Mouse (Mus musculus) bone marrow, adult 2 months (tissue): ENCODE measurements around the gene Mrpl58. TPM values are rescaled to one million over a fixed set of nuclear protein-coding genes. Genes with fewer than 3 reads are reported as not detected.

Experiments
- H3K27ac ChIP-seq: fragments of 200-500 bp; 2 replicates; pipeline ENCODE4 v1.5.1; 2012; ENCODE audit warnings: low read depth, mild to moderate bottlenecking, control low read depth, inconsistent platforms, low read length; ENCODE audit not compliant: control insufficient read depth, poor library complexity, insufficient read depth
- H3K4me1 ChIP-seq: fragments of 200-500 bp; 2 replicates; pipeline ENCODE4 v1.6.1; 2011; ENCODE audit warnings: low read length; ENCODE audit not compliant: control insufficient read depth, insufficient read depth
- H3K4me3 ChIP-seq: fragments of 200-500 bp; replicated peaks from 2 replicates; pipeline ENCODE3; 2011; ENCODE audit warnings: mild to moderate bottlenecking, low read depth, low read length, control low read depth; ENCODE audit not compliant: control insufficient read depth
- CTCF ChIP-seq: fragments of 200-500 bp; IDR thresholded peaks from 2 replicates; pipeline ENCODE4 v1.5.1; 2011; ENCODE audit warnings: low read length, control low read depth; ENCODE audit not compliant: control insufficient read depth, insufficient read depth
- POLR2A ChIP-seq: fragments of 200-500 bp; IDR thresholded peaks from 2 replicates; pipeline ENCODE4 v1.6.1; 2011; ENCODE audit warnings: low read depth, mild to moderate bottlenecking, control low read depth, low read length, borderline replicate concordance; ENCODE audit not compliant: control insufficient read depth
- WGBS: fragments of 180-500 bp; shearing (Covaris S2); methylation state at CpG from one replicate; pipeline ENCODE4 v1.1.7; 2018; 5-methylcytosine and 5-hydroxymethylcytosine counted together
- polyA plus RNA-seq: library from polyadenylated mRNA; stranded (reverse); fragments of >200 nt; gene quantifications from 2 replicates; pipeline ENCODE4 v1.2.4, GENCODE M21; 2011; ENCODE audit warnings: low replicate concordance; ENCODE audit not compliant: missing spikeins, insufficient read depth, insufficient read length

Gene Mrpl58
- polyA plus RNA-seq, 1 experiment, result 51.9 TPM

DNA sequence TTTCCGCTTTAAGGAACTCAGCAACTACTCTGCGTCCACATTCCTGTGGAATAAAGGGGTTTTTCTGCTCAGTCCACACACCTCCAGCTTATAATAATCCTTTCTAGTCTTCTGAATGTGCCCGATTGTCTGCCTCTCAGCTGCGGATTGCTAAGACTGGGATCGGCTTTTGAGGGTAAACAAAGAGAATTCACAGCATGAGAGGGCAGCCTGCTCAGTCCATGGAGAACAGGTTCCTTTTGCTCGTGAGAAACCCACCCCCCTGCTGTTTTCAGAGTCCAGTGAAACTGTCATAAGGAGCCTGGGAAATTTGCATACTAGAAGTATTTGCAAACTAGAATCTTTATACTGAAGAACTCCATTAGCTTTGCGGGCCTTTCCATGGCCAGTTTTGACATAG is 6.0 kb downstream of the Mrpl58 start:
- no peak overlapping the region for H3K4me3 ChIP-seq
- H3K4me1 ChIP-seq, result peaks cover 6% of the 10 kb centered on the region
- H3K27ac ChIP-seq, result no peak overlapping the region
- no peak for TF ChIP-seq CTCF
- TF ChIP-seq POLR2A, result no peak
- 86% methylated on average over 7 of the region's 7 CpGs for WGBS

DNA sequence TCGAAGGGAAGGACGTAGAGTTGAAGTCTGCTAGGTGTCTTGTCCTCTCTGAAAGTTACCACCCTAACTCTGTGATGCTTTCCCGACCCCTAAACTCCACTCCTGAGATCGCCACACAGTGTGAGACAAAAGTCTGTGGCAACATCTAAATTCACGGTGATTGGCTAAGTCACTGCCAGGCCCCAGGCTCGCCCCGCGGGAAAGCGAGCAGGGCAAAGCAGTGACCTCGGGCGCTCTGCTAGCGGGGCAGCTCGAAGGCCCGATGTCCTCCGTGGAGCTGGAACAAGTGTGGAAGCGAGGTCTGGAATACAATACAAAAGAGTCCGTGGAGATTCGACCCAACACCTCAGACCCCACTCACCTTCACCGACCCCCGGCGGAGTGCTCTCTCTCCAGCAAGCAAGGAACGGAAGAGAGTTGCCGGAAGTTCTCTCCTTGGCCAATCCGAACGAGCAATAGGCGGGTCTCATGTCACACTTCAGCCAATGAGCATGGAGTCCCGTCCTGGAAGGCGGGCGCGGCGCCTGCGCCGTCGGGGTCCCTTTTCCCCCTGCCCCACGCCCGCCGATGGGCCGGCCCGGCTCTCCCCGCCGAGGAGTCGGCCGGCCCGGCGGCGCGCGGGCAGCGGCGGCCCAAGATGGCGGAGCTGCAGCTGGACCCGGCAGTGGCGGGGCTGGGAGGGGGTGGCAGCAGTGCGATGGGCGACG is 16.1 kb downstream of the Mrpl58 start, which contains the start of the genes Atp5h and Kctd2:
Gene Atp5h, minus strand, starts transcription at position 432 of the 707 bp plus-strand sequence.
Gene Kctd2, plus strand, starts transcription at position 598 of the 707 bp plus-strand sequence.
- peaks cover 1% of the 10 kb centered on the region; the same call in 1 of the 2 replicates for H3K4me1 ChIP-seq
- WGBS, result under 1% methylated on average over 56 of the region's 56 CpGs
- TF ChIP-seq CTCF (no peak), POLR2A (peak; percentile 65; the same call in 1 of the 2 replicates)

DNA sequence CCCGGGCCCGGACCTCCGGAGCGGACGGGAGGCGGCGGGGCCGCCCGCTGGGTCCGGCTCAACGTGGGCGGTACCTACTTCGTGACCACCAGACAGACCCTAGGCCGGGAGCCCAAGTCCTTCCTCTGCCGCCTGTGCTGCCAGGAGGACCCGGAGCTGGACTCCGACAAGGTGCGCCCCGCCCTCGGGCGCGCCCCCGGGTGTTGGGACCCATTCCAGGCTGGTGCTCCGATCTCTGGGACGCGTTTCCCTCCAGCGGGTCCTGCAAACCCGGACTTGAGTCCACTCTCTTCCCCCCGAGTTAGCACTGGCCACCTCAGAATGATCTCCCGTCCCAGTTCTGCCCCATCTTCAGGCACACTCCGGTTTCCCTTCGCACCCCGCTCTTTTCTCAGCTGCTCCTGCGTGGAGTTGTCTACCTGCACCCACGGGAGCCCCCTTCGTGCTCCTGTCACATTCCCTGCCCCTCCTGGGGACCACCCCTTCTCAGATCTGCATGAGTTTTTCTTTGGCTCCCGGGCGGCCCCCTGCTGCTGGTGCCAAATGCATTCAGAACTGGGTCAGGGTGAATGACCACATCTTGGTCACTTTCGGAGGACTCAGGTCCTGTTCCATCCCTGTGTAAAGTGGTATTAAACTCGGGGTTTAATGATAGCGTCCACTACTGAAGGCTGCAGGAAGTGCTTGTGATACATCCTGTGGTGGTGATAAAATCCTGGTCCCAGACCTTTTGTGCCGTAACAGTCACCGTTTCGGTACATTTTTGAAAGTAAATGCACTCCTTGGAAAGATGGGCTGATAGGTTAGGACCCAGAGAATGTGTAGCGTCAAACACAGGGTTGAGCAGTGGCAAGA is 17.0 kb downstream of the Mrpl58 start:
- Histone ChIP-seq H3K4me3 (peak overlapping the region; percentile 68), H3K4me1 (peaks cover 1% of the 10 kb centered on the region; the same call in 1 of the 2 replicates), H3K27ac (peak overlapping the region; percentile 25; the same call in 1 of the 2 replicates)
- TF ChIP-seq POLR2A (no peak), CTCF (no peak)
- WGBS, result under 1% methylated on average over 45 of the region's 45 CpGs

More for the DNA sequence above, 16.1 kb downstream of the Mrpl58 start, which contains the start of the genes Atp5h and Kctd2:
- Histone ChIP-seq H3K27ac (peak within 1 kb of the TSS; percentile 25), H3K4me3 (peak within 1 kb of the TSS; percentile 78)

DNA sequence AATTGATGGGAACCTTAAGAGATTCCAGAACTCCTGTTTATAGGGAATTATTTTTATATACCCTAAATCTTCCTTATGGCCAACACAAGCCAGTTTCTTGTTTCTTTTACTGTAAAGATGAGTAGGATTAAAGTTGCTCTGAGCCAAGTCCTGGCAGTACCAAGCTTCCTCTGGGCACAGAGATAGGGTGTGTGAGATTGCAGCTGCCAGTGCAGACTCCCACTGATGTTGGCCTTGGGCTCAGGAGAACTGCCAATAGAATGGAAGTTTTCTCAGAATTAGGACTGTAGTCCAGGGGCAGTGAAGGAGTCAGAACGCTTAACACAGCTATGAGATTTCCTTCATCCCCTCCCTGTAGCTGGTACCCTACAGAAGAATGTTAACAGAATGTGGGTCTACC is 17.8 kb downstream of the Mrpl58 start:
- WGBS, result 71% methylated on average over 1 of the region's 1 CpGs
- TF ChIP-seq POLR2A (no peak), CTCF (no peak)
- Histone ChIP-seq H3K4me3 (no peak overlapping the region), H3K4me1 (peaks cover 1% of the 10 kb centered on the region; the same call in 1 of the 2 replicates), H3K27ac (no peak overlapping the region)

DNA sequence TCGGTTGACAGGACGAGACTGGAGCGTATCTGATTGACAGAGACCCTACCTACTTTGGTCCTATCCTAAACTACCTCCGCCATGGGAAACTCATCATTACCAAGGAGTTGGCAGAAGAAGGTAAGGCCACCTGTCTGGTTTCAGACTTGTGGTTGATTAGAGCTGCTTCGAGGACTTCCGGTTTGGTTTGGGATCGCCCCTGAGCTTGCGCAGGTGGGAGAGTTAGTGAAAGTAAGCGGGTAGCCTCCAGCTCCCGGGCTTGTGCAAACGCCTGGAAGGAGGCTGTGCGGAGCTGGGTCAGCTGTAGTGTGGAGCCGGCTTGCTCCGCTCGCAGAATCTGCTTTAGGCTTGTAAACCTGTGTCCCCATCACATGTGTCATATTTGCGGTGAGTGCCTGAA is 18.4 kb downstream of the Mrpl58 start:
- H3K4me1 ChIP-seq, result peaks cover 1% of the 10 kb centered on the region; the same call in 1 of the 2 replicates

DNA sequence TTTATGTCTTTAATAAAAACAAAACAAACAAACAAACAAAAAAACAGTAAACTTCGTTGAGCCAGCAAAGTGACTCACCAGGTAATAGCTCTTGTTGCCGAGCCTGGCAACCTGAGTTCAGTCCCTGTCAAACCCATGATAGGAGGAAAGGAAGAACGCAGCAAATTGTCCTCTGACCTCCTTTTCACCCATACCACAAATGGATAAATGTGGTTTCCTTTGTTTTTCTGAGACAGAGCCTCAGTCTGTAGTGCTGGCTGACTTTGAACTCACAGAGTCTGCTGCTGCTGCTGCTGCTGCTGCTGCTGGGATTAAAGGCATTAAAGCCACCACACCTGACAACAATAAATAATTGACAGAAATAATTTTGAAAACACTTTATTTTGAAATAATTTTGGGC is 19.5 kb downstream of the Mrpl58 start:
- 69% methylated on average over 3 of the region's 3 CpGs for WGBS
- H3K27ac ChIP-seq, result no peak overlapping the region
- TF ChIP-seq POLR2A (no peak), CTCF (no peak)

More for the DNA sequence above, 18.4 kb downstream of the Mrpl58 start:
- no peak overlapping the region for H3K27ac ChIP-seq
- 91% methylated on average over 16 of the region's 16 CpGs for WGBS
- TF ChIP-seq CTCF (no peak), POLR2A (no peak)
- H3K4me3 ChIP-seq, result no peak overlapping the region

DNA sequence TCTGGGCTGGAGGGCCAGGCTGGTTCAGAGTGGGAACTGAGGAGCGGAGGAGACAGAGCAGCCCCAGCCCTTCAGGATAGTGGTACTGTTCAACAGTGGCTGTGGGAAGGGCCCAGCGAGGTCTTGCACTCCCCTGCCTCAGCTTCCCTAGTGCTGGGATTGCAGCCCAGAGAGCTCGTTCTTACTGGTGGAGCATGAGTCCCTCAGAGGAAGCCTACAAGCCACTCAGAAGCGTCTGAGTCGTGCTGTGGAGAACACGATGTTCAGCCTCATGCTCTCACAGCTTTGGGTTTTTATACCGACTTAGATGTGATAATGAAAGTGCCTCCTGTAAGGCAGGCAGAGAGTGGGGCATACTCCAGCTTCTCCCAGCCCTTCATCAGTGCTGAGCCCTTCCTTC is 21.1 kb downstream of the Mrpl58 start:
- no peak for TF ChIP-seq POLR2A
- TF ChIP-seq CTCF, result no peak
- 74% methylated on average over 7 of the region's 7 CpGs for WGBS
- H3K27ac ChIP-seq, result no peak overlapping the region
- H3K4me1 ChIP-seq, result no peaks in the 10 kb centered on the region; the same call in 1 of the 2 replicates
- H3K4me3 ChIP-seq, result no peak overlapping the region

More for the DNA sequence above, 19.5 kb downstream of the Mrpl58 start:
- Histone ChIP-seq H3K4me1 (peaks cover 1% of the 10 kb centered on the region; the same call in 1 of the 2 replicates), H3K4me3 (no peak overlapping the region)

GRCm38 (mm10) chr11:115425671-115426070 is 22.1 kb downstream of the Mrpl58 start:
- H3K4me3 ChIP-seq, result no peak overlapping the region
- 87% methylated on average over 6 of the region's 6 CpGs for WGBS
- H3K4me1 ChIP-seq, result no peaks in the 10 kb centered on the region; the same call in 1 of the 2 replicates
- H3K27ac ChIP-seq, result no peak overlapping the region
- no peak for TF ChIP-seq POLR2A
- TF ChIP-seq CTCF, result no peak
